Comparison of ENCODE assay signal across 8 mouse cellular contexts in the genomic region with DNA sequence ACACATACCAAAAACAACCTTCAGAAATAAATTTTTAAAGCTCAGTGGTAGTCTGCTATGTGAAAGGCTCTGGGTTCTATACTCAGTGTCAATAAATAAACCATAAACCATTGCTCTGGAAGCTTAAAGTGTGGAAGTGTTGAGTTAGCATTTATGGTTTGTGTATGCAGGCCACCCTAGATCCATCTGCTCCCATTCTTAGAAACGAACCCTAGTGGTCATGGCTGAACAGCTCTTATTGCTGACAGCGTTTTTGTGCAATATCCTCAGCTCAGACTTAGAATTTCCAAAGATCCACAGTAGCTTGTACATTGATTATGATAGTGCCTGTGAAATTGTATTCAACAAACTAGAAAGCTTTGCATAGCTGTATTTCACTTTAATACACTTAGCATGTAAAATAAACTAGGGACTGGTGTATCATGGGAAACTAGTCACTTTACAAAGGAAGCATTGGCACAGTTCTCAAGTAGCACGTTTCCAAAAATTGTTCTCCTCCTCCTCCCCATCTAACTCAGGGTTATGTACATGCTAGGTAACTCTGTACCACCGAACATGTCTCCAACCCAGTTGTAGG.
DNase-seq lines count a peak whose midpoint lies in the region; ATAC-seq and TF ChIP-seq lines count a peak whose summit lies in the region.

No protein-coding gene starts in this region.

- peaks cover 6 to 59% of the 10 kb centered on the region in 2 experiments; a peak in 3 of 4 replicates for H3K4me1 ChIP-seq in CH12.LX (ENCODE audit: control insufficient read depth in 1 of 2, insufficient read depth in 2 of 2)
- peaks cover 41% of the 10 kb centered on the region for H3K4me1 ChIP-seq in erythroblast, embryonic 14.5 days (ENCODE audit: control insufficient read depth)
- no peaks in the 10 kb centered on the region; the same call in none of the 2 replicates for H3K4me1 ChIP-seq in intestine, embryonic 15.5 days (replicated peaks)

- H3K9me3 ChIP-seq in CH12.LX (replicated peaks; ENCODE audit: low read length) = no peaks in the 10 kb centered on the region
- no peaks in the 10 kb centered on the region for H3K9me3 ChIP-seq in erythroblast, embryonic 14.5 days (ENCODE audit: control insufficient read depth, low read length)
- no peaks in the 10 kb centered on the region for H3K9me3 ChIP-seq in intestine, embryonic 15.5 days

- in situ Hi-C loops in CH12.LX (cut with MboI; ENCODE audit: low pct_ligation_motif_present, low pct_unique_long_range_greater_than_20kb, low sequenced_read_pairs) = loop anchor here (10.0 kb wide), 1 partner anchor 54 kb away; no protein-coding TSS in a partner anchor

- peak; percentile 46 for DNase-seq in cerebellum, adult 9-11 months
- no peak for DNase-seq in cerebellum, adult 11 months
- peak; percentile 54 for DNase-seq in CH12.LX (ENCODE audit: extremely low read depth)
- DNase-seq in mesoderm, embryonic 11.5 days (ENCODE audit: low read depth, low spot score) = peak; percentile 25
- no peak for DNase-seq in left cerebral cortex, postnatal 4 days
- no peak for DNase-seq in layer of hippocampus, postnatal 10 days (ENCODE audit: low spot score in 2 of 2)

- TF ChIP-seq RAD21 in CH12.LX (IDR thresholded peaks at IDR 0.05; ENCODE audit: low read depth, low read length) = peak; percentile 1; the same call in 1 of the 2 replicates

- dilution Hi-C loops in CH12.LX (cut with MboI; ENCODE audit: extremely low pct_ligation_motif_present, extremely low pct_unique_long_range_greater_than_20kb, low sequenced_read_pairs) = no loop called here

- peak overlapping the region in 2 of 3 experiments; percentile 58 to 65 for H3K4me3 ChIP-seq in CH12.LX (replicated peaks in 1 of 3; ENCODE audit: low read depth in 2 of 3, low read length in 2 of 3, poor library complexity in 1 of 3)
- H3K4me3 ChIP-seq in erythroblast, embryonic 14.5 days (replicated peaks) = peak overlapping the region; percentile 79
- 0 out of 2 replicates have a peak overlapping the region, but pooled peaks have one; percentile 81 for H3K4me3 ChIP-seq in intestine, embryonic 15.5 days (replicated peaks)

- H3K79me2 ChIP-seq in CH12.LX (replicated peaks; ENCODE audit: control insufficient read depth, extremely low read depth, insufficient read depth, poor library complexity, severe bottlenecking) = 0 out of 2 replicates have a peak, but pooled peaks cover 2% of the 10 kb centered on the region

- no peak overlapping the region for H3K27ac ChIP-seq in CH12.LX (ENCODE audit: insufficient read depth, low read depth)
- H3K27ac ChIP-seq in intestine, embryonic 15.5 days = no peak overlapping the region

- no peak for ATAC-seq in intestine, embryonic 15.5 days

- 32% methylated on average over 4 of the region's 4 CpGs for WGBS in intestine, embryonic 15.5 days

- TF ChIP-seq EP300 in CH12.LX (IDR thresholded peaks at IDR 0.05; ENCODE audit: low read length) = no peak

- peak overlapping the region; percentile 52; the same call in 1 of the 2 replicates for H3K4me2 ChIP-seq in CH12.LX (ENCODE audit: insufficient read depth, low read depth, poor library complexity, severe bottlenecking)
- H3K4me2 ChIP-seq in intestine, embryonic 15.5 days (replicated peaks) = peak overlapping the region; percentile 91

- TF ChIP-seq CTCF in CH12.LX (conservative IDR thresholded peaks at IDR 0.05 in 1 of 2, IDR thresholded peaks at IDR 0.05 in 1 of 2; ENCODE audit: low read depth in 2 of 2, low read length in 2 of 2) = peak; percentile 21 to 47; a peak in 2 of 4 replicates

- intact Hi-C loops in left cerebral cortex, postnatal 4 days (cut with DNase I) = loop anchor here (5.0 kb wide), 1 partner anchor 51 kb away; no protein-coding TSS in a partner anchor

- H3K36me3 ChIP-seq in CH12.LX (replicated peaks in 1 of 2; ENCODE audit: control insufficient read depth in 1 of 2, insufficient read depth in 1 of 2, low read length in 1 of 2) = no peaks in the 10 kb centered on the region
- peaks cover 14% of the 10 kb centered on the region for H3K36me3 ChIP-seq in erythroblast, embryonic 14.5 days (ENCODE audit: control insufficient read depth)
- no peaks in the 10 kb centered on the region for H3K36me3 ChIP-seq in intestine, embryonic 15.5 days

- TF ChIP-seq POLR2A in CH12.LX (IDR thresholded peaks at IDR 0.05; ENCODE audit: low read depth, low read length) = no peak

- H3K9ac ChIP-seq in CH12.LX (ENCODE audit: insufficient read depth, low read depth) = no peak overlapping the region
- H3K9ac ChIP-seq in intestine, embryonic 15.5 days = no peak overlapping the region

- no peaks in the 10 kb centered on the region for H3K27me3 ChIP-seq in CH12.LX (replicated peaks)
- no peaks in the 10 kb centered on the region for H3K27me3 ChIP-seq in erythroblast, embryonic 14.5 days (ENCODE audit: control insufficient read depth)
- no peaks in the 10 kb centered on the region for H3K27me3 ChIP-seq in intestine, embryonic 15.5 days (replicated peaks)

TF ChIP-seq in CH12.LX, 34 proteins besides CTCF, POLR2A, EP300 and RAD21:
- TF ChIP-seq ETS1 (conservative IDR thresholded peaks at IDR 0.05; ENCODE audit: low read depth, low read length) = no peak
- TF ChIP-seq POLR2AphosphoS2 (IDR thresholded peaks at IDR 0.05; ENCODE audit: low read depth, low read length) = no peak
- TF ChIP-seq MAFK (IDR thresholded peaks at IDR 0.05; ENCODE audit: insufficient replicate concordance, low read length) = peak; percentile 69; the same call in 1 of the 2 replicates
- no peak for TF ChIP-seq CHD2 (IDR thresholded peaks at IDR 0.05; ENCODE audit: low read length)
- TF ChIP-seq MYC (IDR thresholded peaks at IDR 0.05; ENCODE audit: low read depth, low read length) = no peak
- no peak for TF ChIP-seq USF1 (IDR thresholded peaks at IDR 0.05; ENCODE audit: low read depth, low read length)
- TF ChIP-seq CHD1 (IDR thresholded peaks at IDR 0.05; ENCODE audit: low read depth, low read length) = no peak
- TF ChIP-seq USF2 (conservative IDR thresholded peaks at IDR 0.05; ENCODE audit: low read depth, low read length) = no peak
- TF ChIP-seq MAX (IDR thresholded peaks at IDR 0.05; ENCODE audit: low read length) = peak; percentile 24; the same call in 1 of the 2 replicates
- TF ChIP-seq TCF12 (IDR thresholded peaks at IDR 0.05; ENCODE audit: low read depth, low read length) = no peak
- no peak for TF ChIP-seq IRF4 (IDR thresholded peaks at IDR 0.05; ENCODE audit: low read depth, low read length)
- TF ChIP-seq NELFE (IDR thresholded peaks at IDR 0.05; ENCODE audit: low read depth, low read length) = 0 out of 2 replicates have a peak, but pooled peaks have one; percentile 32
- peak; percentile 68; the same call in 1 of the 2 replicates for TF ChIP-seq ZMIZ1 (IDR thresholded peaks at IDR 0.05; ENCODE audit: low read depth, low read length)
- TF ChIP-seq KAT2A (IDR thresholded peaks at IDR 0.05; ENCODE audit: insufficient replicate concordance, low read length) = no peak
- TF ChIP-seq SIN3A (IDR thresholded peaks at IDR 0.05; ENCODE audit: low read length) = 0 out of 2 replicates have a peak, but pooled peaks have one; percentile 19
- no peak for TF ChIP-seq ZKSCAN1 (IDR thresholded peaks at IDR 0.05; ENCODE audit: borderline replicate concordance, low read depth, low read length)
- no peak for TF ChIP-seq JUND (conservative IDR thresholded peaks at IDR 0.05; ENCODE audit: low read depth, low read length)
- no peak for TF ChIP-seq PAX5 (IDR thresholded peaks at IDR 0.05; ENCODE audit: low read length)
- no peak for TF ChIP-seq HCFC1 (IDR thresholded peaks at IDR 0.05; ENCODE audit: low read depth, low read length)
- 0 out of 2 replicates have a peak, but pooled peaks have one; percentile 13 for TF ChIP-seq MEF2A (IDR thresholded peaks at IDR 0.05; ENCODE audit: borderline replicate concordance, low read depth, low read length)
- no peak for TF ChIP-seq NRF1 (IDR thresholded peaks at IDR 0.05; ENCODE audit: low read depth, low read length)
- TF ChIP-seq TBP (conservative IDR thresholded peaks at IDR 0.05; ENCODE audit: low read depth, low read length) = peak; percentile 83

Comparison
In these comparisons a context has a peak if more than half of its experiments do, and no peak if none do; other contexts are left out.
1. DNase-seq: peak in cerebellum, adult 9-11 months (single experiment), CH12.LX (single experiment) and mesoderm, embryonic 11.5 days (single experiment); none in cerebellum, adult 11 months (single experiment), left cerebral cortex, postnatal 4 days (single experiment) and layer of hippocampus, postnatal 10 days (0 of 2).
2. Peak in every context shown above with its lines, with median percentiles within 50 percentile points of each other: H3K4me3 ChIP-seq.